Mouse (Mus musculus): Measurements from ENCODE around the gene Jph3. TPM values are rescaled to one million over a fixed set of nuclear protein-coding genes. Genes with fewer than 3 reads are reported as not detected.
A peak's percentile ranks its signal among the peaks of the same experiment; 100 is the strongest.

Jph3 gene
- total and polyA plus RNA-seq, 3 experiments: 0.10 to 0.11 TPM; not detected in 1

GRCm38 (mm10) chr8:121792159-121792558 is 62.7 kb downstream of the Jph3 start:
- intact Hi-C loops (cut with DNase I): no loop called here
- H3K27me3 ChIP-seq (ENCODE audit: control insufficient read depth, insufficient read depth, low read length): no peaks in the 10 kb centered on the region
- H3K4me1 ChIP-seq (ENCODE audit: control insufficient read depth, insufficient read depth, low read length): peaks cover 2% of the 10 kb centered on the region; the same call in 1 of the 2 replicates
- WGBS: 30% methylated on average over 7 of the region's 7 CpGs
- H3K36me3 ChIP-seq (ENCODE audit: control insufficient read depth, insufficient read depth, low read length): no peaks in the 10 kb centered on the region
- H3K4me3 ChIP-seq: no peak overlapping the region
- H3K79me2 ChIP-seq (replicated peaks; ENCODE audit: control insufficient read depth, insufficient read depth, low read length): no peaks in the 10 kb centered on the region
- DNase-seq: peak in 1 of 2 experiments; percentile 34
- TF ChIP-seq POLR2A (IDR thresholded peaks at IDR 0.05; ENCODE audit: insufficient read depth, low read depth, low read length) (no peak), EP300 (IDR thresholded peaks at IDR 0.05; ENCODE audit: insufficient read depth, low read depth, low read length) (no peak), CTCF (IDR thresholded peaks at IDR 0.05) (no peak)
- H3K9ac ChIP-seq (ENCODE audit: low read depth, low read length): no peak overlapping the region
- no peak overlapping the region for H3K27ac ChIP-seq

GRCm38 (mm10) chr8:121792627-121793026 is 63.2 kb downstream of the Jph3 start:
- Histone ChIP-seq H3K36me3 (ENCODE audit: control insufficient read depth, insufficient read depth, low read length) (no peaks in the 10 kb centered on the region), H3K79me2 (replicated peaks; ENCODE audit: control insufficient read depth, insufficient read depth, low read length) (no peaks in the 10 kb centered on the region), H3K9ac (ENCODE audit: low read depth, low read length) (no peak overlapping the region), H3K27me3 (ENCODE audit: control insufficient read depth, insufficient read depth, low read length) (no peaks in the 10 kb centered on the region), H3K27ac (no peak overlapping the region), H3K4me3 (no peak overlapping the region), H3K4me1 (ENCODE audit: control insufficient read depth, insufficient read depth, low read length) (peaks cover 2% of the 10 kb centered on the region; the same call in 1 of the 2 replicates)
- DNase-seq: no peak
- TF ChIP-seq POLR2A (IDR thresholded peaks at IDR 0.05; ENCODE audit: insufficient read depth, low read depth, low read length): no peak
- no peak for TF ChIP-seq EP300 (IDR thresholded peaks at IDR 0.05; ENCODE audit: insufficient read depth, low read depth, low read length)
- no peak for TF ChIP-seq CTCF (IDR thresholded peaks at IDR 0.05)
- WGBS: 51% methylated on average over 4 of the region's 4 CpGs
- intact Hi-C loops (cut with DNase I): no loop called here

GRCm38 (mm10) chr8:121794151-121794550 is 64.7 kb downstream of the Jph3 start:
- peaks cover 2% of the 10 kb centered on the region; the same call in 1 of the 2 replicates for H3K4me1 ChIP-seq (ENCODE audit: control insufficient read depth, insufficient read depth, low read length)
- H3K27me3 ChIP-seq (ENCODE audit: control insufficient read depth, insufficient read depth, low read length): no peaks in the 10 kb centered on the region
- H3K4me3 ChIP-seq: no peak overlapping the region
- TF ChIP-seq CTCF (IDR thresholded peaks at IDR 0.05): no peak
- no peak for TF ChIP-seq EP300 (IDR thresholded peaks at IDR 0.05; ENCODE audit: insufficient read depth, low read depth, low read length)
- WGBS: 66% methylated on average over 3 of the region's 3 CpGs
- H3K79me2 ChIP-seq (replicated peaks; ENCODE audit: control insufficient read depth, insufficient read depth, low read length): no peaks in the 10 kb centered on the region
- no peak overlapping the region for H3K9ac ChIP-seq (ENCODE audit: low read depth, low read length)
- no peak overlapping the region for H3K27ac ChIP-seq
- no peak for DNase-seq
- intact Hi-C loops (cut with DNase I): no loop called here
- H3K36me3 ChIP-seq (ENCODE audit: control insufficient read depth, insufficient read depth, low read length): no peaks in the 10 kb centered on the region

- no peak overlapping the region for H3K27ac ChIP-seq
- no peak overlapping the region for H3K9ac ChIP-seq (ENCODE audit: low read depth, low read length)
- no peak for DNase-seq
- intact Hi-C loops (cut with DNase I): no loop called here
- no peak overlapping the region for H3K4me3 ChIP-seq
- peaks cover 2% of the 10 kb centered on the region; the same call in 1 of the 2 replicates for H3K4me1 ChIP-seq (ENCODE audit: control insufficient read depth, insufficient read depth, low read length)
- H3K36me3 ChIP-seq (ENCODE audit: control insufficient read depth, insufficient read depth, low read length): no peaks in the 10 kb centered on the region
- 90% methylated on average over 8 of the region's 8 CpGs for WGBS
- no peaks in the 10 kb centered on the region for H3K79me2 ChIP-seq (replicated peaks; ENCODE audit: control insufficient read depth, insufficient read depth, low read length)
- no peaks in the 10 kb centered on the region for H3K27me3 ChIP-seq (ENCODE audit: control insufficient read depth, insufficient read depth, low read length)
- no peak for TF ChIP-seq POLR2A (IDR thresholded peaks at IDR 0.05; ENCODE audit: insufficient read depth, low read depth, low read length)
- TF ChIP-seq EP300 (IDR thresholded peaks at IDR 0.05; ENCODE audit: insufficient read depth, low read depth, low read length): no peak
- TF ChIP-seq CTCF (IDR thresholded peaks at IDR 0.05): no peak
These were observed 66.0 kb downstream of the Jph3 start for GRCm38 (mm10) chr8:121795461-121795860.

- no peak for TF ChIP-seq CTCF (IDR thresholded peaks at IDR 0.05)
- TF ChIP-seq EP300 (IDR thresholded peaks at IDR 0.05; ENCODE audit: insufficient read depth, low read depth, low read length): no peak
- TF ChIP-seq POLR2A (IDR thresholded peaks at IDR 0.05; ENCODE audit: insufficient read depth, low read depth, low read length): no peak
These were observed 67.0 kb downstream of the Jph3 start for GRCm38 (mm10) chr8:121796406-121796805.

GRCm38 (mm10) chr8:121798401-121798800 is 69.0 kb downstream of the Jph3 start:
- H3K36me3 ChIP-seq (ENCODE audit: control insufficient read depth, insufficient read depth, low read length): no peaks in the 10 kb centered on the region
- no peaks in the 10 kb centered on the region for H3K27me3 ChIP-seq (ENCODE audit: control insufficient read depth, insufficient read depth, low read length)
- 72% methylated on average over 6 of the region's 6 CpGs for WGBS
- H3K9ac ChIP-seq (ENCODE audit: low read depth, low read length): no peak overlapping the region
- no peak for TF ChIP-seq EP300 (IDR thresholded peaks at IDR 0.05; ENCODE audit: insufficient read depth, low read depth, low read length)
- TF ChIP-seq CTCF (IDR thresholded peaks at IDR 0.05): no peak
- no peak for TF ChIP-seq POLR2A (IDR thresholded peaks at IDR 0.05; ENCODE audit: insufficient read depth, low read depth, low read length)
- DNase-seq: no peak
- H3K79me2 ChIP-seq (replicated peaks; ENCODE audit: control insufficient read depth, insufficient read depth, low read length): no peaks in the 10 kb centered on the region
- intact Hi-C loops (cut with DNase I): no loop called here
- H3K27ac ChIP-seq: no peak overlapping the region
- H3K4me3 ChIP-seq: no peak overlapping the region
- no peaks in the 10 kb centered on the region for H3K4me1 ChIP-seq (ENCODE audit: control insufficient read depth, insufficient read depth, low read length)

More at GRCm38 (mm10) chr8:121796406-121796805, 67.0 kb downstream of the Jph3 start:
- Histone ChIP-seq H3K4me3 (no peak overlapping the region), H3K27me3 (ENCODE audit: control insufficient read depth, insufficient read depth, low read length) (no peaks in the 10 kb centered on the region), H3K36me3 (ENCODE audit: control insufficient read depth, insufficient read depth, low read length) (no peaks in the 10 kb centered on the region), H3K4me1 (ENCODE audit: control insufficient read depth, insufficient read depth, low read length) (peaks cover 2% of the 10 kb centered on the region; the same call in 1 of the 2 replicates), H3K79me2 (replicated peaks; ENCODE audit: control insufficient read depth, insufficient read depth, low read length) (no peaks in the 10 kb centered on the region), H3K27ac (no peak overlapping the region), H3K9ac (ENCODE audit: low read depth, low read length) (no peak overlapping the region)
- WGBS: 86% methylated on average over 11 of the region's 11 CpGs
- DNase-seq: no peak
- intact Hi-C loops (cut with DNase I): no loop called here

All from heart, adult 2 months (tissue).